Mouse (Mus musculus) kidney, postnatal 0 days (tissue): Measurements from ENCODE around the gene Amz1. TPM values are rescaled to one million over a fixed set of nuclear protein-coding genes. Genes with fewer than 3 reads are reported as not detected.

Experiments
- ATAC-seq: fragments of 200-750 bp; cut with Nextera tagmentation; replicated peaks from 2 replicates; pipeline ENCODE4 v1.8.0; 2017; ENCODE audit warnings: low read depth, moderate number of reproducible peaks, moderate TSS enrichment, moderate library complexity; ENCODE audit not compliant: low FRiP score
- DNase-seq: peaks from one replicate; pipeline ENCODE4 v3.0.0-alpha.2; 2016; ENCODE audit warnings: low spot score
- H3K27ac ChIP-seq: fragments of 300-500 bp; sonication (generic); 2 replicates; pipeline ENCODE4 v1.5.1; 2014; ENCODE audit warnings: mild to moderate bottlenecking
- H3K27me3 ChIP-seq: fragments of 300-500 bp; sonication (generic); 2 replicates; pipeline ENCODE4 v1.6.1; 2014; ENCODE audit warnings: low read length, mixed read lengths; ENCODE audit not compliant: insufficient read depth
- H3K36me3 ChIP-seq: fragments of 300-500 bp; sonication (generic); 2 replicates; pipeline ENCODE4 v1.6.1; 2014; ENCODE audit warnings: low read length, mixed read lengths; ENCODE audit not compliant: insufficient read depth
- H3K4me1 ChIP-seq: fragments of 300-500 bp; sonication (generic); replicated peaks from 2 replicates; pipeline ENCODE4 v1.6.1; 2014; ENCODE audit warnings: antibody characterized with exemption, low read length, mixed read lengths; ENCODE audit not compliant: insufficient read depth
- H3K4me2 ChIP-seq: fragments of 300-500 bp; sonication (generic); 2 replicates; pipeline ENCODE4 v1.6.1; 2014; ENCODE audit warnings: mild to moderate bottlenecking, low read length, moderate library complexity, mixed read lengths
- H3K4me3 ChIP-seq: fragments of 300-500 bp; sonication (generic); replicated peaks from 2 replicates; pipeline ENCODE4 v1.5.1; 2014; ENCODE audit warnings: low read depth, low read length
- H3K9ac ChIP-seq: fragments of 300-500 bp; sonication (generic); 2 replicates; pipeline ENCODE4 v1.6.1; 2014; ENCODE audit warnings: low read depth, low read length
- H3K9me3 ChIP-seq: fragments of 300-500 bp; sonication (generic); replicated peaks from 2 replicates; pipeline ENCODE4 v1.6.1; 2016; ENCODE audit warnings: low read length, inconsistent platforms, mixed read lengths
- CTCF ChIP-seq: IDR thresholded peaks from 2 replicates; pipeline ENCODE4 v1.5.1; 2016; ENCODE audit warnings: antibody characterized with exemption, low read depth, mild to moderate bottlenecking, moderate library complexity
- WGBS: fragments of 180-500 bp; shearing (Covaris S2); extraction: QIAGEN DNeasy Blood & Tissue Kit; methylation state at CpG from one replicate; pipeline ENCODE4 v1.1.7; 2014; 5-methylcytosine and 5-hydroxymethylcytosine counted together
- polyA plus RNA-seq: library from polyadenylated mRNA; unstranded; fragments of >200 nt; fragmentation: Nextera tagmentation; extraction: Ambion mirVana; gene quantifications from 2 replicates; pipeline ENCODE4 v1.2.1, GENCODE M21; 2015

Gene Amz1
- polyA plus RNA-seq, 1 experiment from 2014 or later = 1.8 TPM

DNA sequence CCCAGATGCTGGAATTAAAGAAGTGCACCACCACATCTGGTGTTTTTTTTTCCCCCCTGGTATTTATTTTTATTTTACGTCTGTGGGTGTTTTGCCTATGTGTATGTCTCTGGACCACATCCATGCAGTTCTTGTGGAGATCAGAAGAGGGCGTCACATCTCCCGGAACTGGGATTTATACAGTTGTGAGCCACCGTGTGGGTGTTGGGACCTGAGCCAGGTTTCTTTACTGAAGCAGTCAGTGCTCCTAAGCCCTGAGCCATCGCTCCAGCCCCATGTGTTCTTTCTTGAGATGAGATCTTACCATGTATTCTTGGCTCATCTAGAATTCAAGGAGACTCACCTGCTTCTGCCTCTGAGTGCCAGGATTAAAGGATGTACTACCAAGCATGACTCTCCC lies 12.9 kb upstream of the Amz1 start:
- Histone ChIP-seq H3K4me3 (no peak overlapping the region), H3K9me3 (no peaks in the 10 kb centered on the region), H3K9ac (no peak overlapping the region), H3K4me2 (no peak overlapping the region), H3K27me3 (no peaks in the 10 kb centered on the region), H3K27ac (no peak overlapping the region), H3K4me1 (no peaks in the 10 kb centered on the region), H3K36me3 (peaks cover 56% of the 10 kb centered on the region)
- ATAC-seq (no peak), DNase-seq (no peak)
- no peak for TF ChIP-seq CTCF
- 77% methylated on average over 5 of the region's 5 CpGs for WGBS

DNA sequence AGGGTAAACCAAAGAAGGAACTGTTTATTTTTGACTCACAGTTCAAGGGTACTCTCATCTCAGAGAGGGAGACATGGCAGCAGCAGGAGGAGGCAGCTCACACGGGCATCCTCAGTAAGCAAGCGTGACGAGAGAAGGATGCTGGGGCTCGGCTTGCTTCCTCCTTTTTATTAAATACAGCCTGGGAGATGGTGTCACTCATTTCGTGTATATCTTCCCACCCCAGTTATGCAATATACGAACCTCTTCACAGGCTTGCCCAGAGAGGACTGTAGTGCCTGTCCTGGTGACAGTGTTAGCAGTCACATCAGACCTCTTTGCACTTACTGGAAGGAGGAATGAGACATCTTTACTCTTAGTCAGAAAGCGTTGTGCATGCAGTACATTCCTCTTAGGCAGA lies 3.2 kb upstream of the Amz1 start:
- no peak for DNase-seq
- no peak for TF ChIP-seq CTCF
- Histone ChIP-seq H3K36me3 (peaks cover 34% of the 10 kb centered on the region), H3K9ac (no peak overlapping the region), H3K27ac (no peak overlapping the region), H3K4me1 (no peaks in the 10 kb centered on the region), H3K9me3 (no peaks in the 10 kb centered on the region), H3K4me2 (no peak overlapping the region), H3K27me3 (no peaks in the 10 kb centered on the region), H3K4me3 (no peak overlapping the region)
- whole genome bisulfite sequencing = 80% methylated on average over 7 of the region's 7 CpGs
- ATAC-seq = no peak

DNA sequence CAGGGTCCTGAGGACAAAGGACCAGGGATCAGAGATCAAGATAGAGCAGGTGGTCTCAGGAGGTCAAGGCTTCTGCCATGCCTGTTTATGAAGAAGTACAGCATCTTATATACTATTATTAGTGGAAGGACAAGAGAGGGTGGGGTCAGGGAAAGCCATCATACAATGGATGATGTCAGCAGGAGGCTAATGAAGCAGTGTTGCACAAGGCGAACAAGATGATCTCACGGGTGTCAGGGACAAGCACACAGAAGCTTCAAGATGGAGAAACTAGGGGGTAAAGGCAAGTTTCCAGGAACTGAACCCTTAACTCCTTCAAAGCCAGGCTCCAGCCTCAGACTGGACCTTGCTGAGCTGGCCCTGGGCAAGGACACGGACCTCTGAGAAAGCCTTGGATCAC lies 1.8 kb upstream of the Amz1 start:
- no peak for DNase-seq
- H3K27ac ChIP-seq = no peak overlapping the region
- ATAC-seq = no peak
- no peaks in the 10 kb centered on the region for H3K27me3 ChIP-seq
- no peak for TF ChIP-seq CTCF
- no peak overlapping the region for H3K4me2 ChIP-seq
- peaks cover 24% of the 10 kb centered on the region for H3K36me3 ChIP-seq
- no peaks in the 10 kb centered on the region for H3K9me3 ChIP-seq
- H3K4me3 ChIP-seq = no peak overlapping the region
- 78% methylated on average over 3 of the region's 3 CpGs for WGBS
- H3K9ac ChIP-seq = no peak overlapping the region
- H3K4me1 ChIP-seq = no peaks in the 10 kb centered on the region

DNA sequence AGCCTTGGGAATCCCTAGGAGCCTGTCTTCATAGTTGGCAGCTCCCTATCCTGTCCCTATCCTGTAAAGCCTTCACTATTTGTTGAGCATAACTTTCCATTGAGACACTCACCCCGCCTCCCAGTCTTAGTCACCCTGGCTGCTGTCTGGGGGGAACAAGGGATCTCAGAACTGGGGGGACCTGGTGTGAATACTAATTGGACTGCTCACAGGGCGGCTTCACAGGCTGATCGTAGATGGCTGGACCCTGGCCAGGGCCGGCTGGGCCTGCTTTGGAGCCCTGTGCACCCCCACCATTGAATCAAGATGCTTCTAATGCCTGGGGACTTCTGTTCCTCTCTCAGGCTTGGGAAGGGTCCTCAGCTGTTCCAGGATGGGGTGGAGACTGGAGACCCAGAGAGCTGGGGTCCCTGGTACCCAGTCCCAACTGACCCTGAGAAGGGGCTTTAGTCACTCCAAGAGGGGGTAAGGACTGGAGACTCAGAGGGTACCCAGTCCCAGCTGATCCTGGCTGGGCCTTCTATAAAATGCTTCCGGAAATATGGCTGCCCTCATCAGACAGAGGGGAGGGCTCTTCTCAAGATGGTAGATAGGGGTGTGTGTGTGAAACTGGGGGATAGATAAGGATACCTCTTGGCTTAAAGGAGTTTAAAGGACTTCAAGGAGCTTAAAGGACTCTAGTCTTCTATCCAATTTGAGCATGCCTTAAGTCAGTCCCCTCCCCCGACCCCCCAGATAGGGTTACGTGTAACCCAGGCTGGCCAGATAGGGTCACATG lies 2.3 kb downstream of the Amz1 start:
- H3K27me3 ChIP-seq = no peaks in the 10 kb centered on the region
- no peaks in the 10 kb centered on the region for H3K36me3 ChIP-seq
- H3K4me1 ChIP-seq = no peaks in the 10 kb centered on the region
- no peak overlapping the region for H3K4me3 ChIP-seq
- DNase-seq = no peak
- TF ChIP-seq CTCF = no peak
- H3K4me2 ChIP-seq = no peak overlapping the region
- no peak overlapping the region for H3K27ac ChIP-seq
- no peak for ATAC-seq
- no peaks in the 10 kb centered on the region for H3K9me3 ChIP-seq
- 83% methylated on average over 7 of the region's 7 CpGs for WGBS
- no peak overlapping the region for H3K9ac ChIP-seq

DNA sequence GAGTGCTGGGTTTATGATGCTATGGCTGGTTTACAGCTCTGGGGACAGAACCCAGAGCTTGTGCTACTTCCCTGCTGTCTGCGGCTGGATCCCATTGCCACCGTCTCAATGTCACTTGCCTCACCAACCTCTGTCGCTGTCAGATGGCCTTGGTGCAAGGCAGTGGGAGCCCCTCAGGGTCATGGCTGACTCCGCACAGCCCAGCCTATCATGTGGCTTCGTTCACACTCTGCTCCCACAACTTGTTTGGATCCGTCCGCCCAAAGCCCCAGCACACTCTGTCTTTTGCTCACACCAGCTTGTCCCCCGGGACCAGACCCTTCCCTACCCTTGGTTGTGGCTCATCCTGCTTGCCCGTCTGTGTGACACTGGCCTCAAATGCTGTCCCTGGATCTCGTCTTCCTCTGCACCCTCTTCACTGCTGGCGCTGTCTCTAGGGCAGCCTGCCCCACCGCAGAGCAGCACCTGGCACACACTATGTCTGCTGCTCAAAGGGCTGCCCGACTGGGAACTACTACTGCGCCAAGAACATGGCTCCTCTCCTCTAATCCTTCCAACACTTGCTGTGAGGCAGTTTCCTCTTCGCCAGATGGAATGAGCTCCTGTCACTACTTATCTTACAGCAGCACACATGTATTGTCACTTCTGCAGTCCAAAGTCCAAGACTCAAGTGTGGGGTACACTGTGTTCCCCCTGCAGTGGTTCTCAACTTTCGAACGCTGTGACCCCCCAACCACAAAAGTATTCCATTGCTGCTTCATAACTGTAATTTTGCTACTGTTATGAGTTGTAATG lies 3.2 kb downstream of the Amz1 start:
- H3K27me3 ChIP-seq = no peaks in the 10 kb centered on the region
- H3K9ac ChIP-seq = no peak overlapping the region
- no peak overlapping the region for H3K27ac ChIP-seq
- no peak for DNase-seq
- no peaks in the 10 kb centered on the region for H3K36me3 ChIP-seq
- no peak for TF ChIP-seq CTCF
- ATAC-seq = no peak
- no peak overlapping the region for H3K4me2 ChIP-seq
- WGBS = 80% methylated on average over 17 of the region's 17 CpGs
- no peak overlapping the region for H3K4me3 ChIP-seq
- H3K9me3 ChIP-seq = no peaks in the 10 kb centered on the region
- no peaks in the 10 kb centered on the region for H3K4me1 ChIP-seq

DNA sequence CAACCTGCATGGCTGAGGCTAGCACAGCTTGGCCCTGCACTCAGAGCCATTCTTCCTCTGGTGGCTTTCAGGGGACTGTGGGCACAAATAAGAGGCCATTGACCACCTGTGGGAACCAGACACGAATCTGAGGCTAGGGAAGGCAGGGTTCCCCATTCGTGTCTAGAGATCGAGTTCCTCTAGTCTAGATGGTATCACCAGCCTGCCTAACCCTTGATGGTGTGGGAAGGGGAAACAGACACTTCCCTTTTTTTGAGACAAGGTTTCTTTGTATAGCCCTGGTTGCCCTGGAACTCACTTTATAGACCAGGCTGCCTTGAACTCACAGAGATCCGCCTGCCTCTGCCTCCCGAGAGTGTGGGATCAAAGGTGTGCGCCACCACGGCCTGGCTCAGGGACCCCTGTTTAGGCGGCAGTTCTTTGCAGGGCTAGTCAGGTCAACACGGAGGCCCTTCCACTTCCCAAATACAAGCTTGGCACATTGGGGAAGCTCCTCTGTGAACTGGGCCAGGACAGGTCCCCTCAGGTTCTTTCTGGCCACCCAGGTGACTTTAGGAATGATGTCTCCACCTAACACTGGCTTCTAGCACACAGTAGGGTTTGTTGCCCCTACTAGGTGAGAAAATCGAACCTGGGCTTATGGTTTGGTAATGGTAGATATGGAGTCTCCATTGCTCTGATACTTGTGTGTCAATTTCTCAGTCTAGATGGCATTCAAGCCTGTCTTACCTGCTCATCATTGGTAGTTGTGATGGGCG lies 7.3 kb downstream of the Amz1 start:
- 86% methylated on average over 11 of the region's 11 CpGs for WGBS
- Histone ChIP-seq H3K9me3 (no peaks in the 10 kb centered on the region), H3K9ac (no peak overlapping the region), H3K4me1 (peaks cover 8% of the 10 kb centered on the region), H3K36me3 (no peaks in the 10 kb centered on the region), H3K4me3 (no peak overlapping the region), H3K4me2 (no peak overlapping the region), H3K27ac (no peak overlapping the region), H3K27me3 (no peaks in the 10 kb centered on the region)
- no peak for ATAC-seq
- no peak for TF ChIP-seq CTCF
- DNase-seq = no peak
